Mouse (Mus musculus) CH12.LX (cell line): ENCODE measurements at regions not wholly inside any gene's neighbourhood (a gene's known extent, or its start where the extent isn't known, plus 50 kb on each side); places are given as distances from the start of the nearest gene placed in this dataset.

Source experiments
- DNase-seq: peaks from one replicate; pipeline ENCODE4 v3.0.0-alpha.2; 2013; ENCODE audit errors: extremely low read depth
- H3K27ac ChIP-seq: 2 replicates; pipeline ENCODE4 v1.5.1; 2012; ENCODE audit warnings: low read depth, mild to moderate bottlenecking, control low read depth, moderate library complexity; ENCODE audit not compliant: insufficient read depth
- H3K27me3 ChIP-seq: replicated peaks from 2 replicates; pipeline ENCODE3; 2012; ENCODE audit warnings: inconsistent platforms
- H3K36me3 ChIP-seq, 2 experiments: replicated peaks in 1 of 2; 2 replicates each; pipeline versions ENCODE3 to v1.6.1; 2012; ENCODE audit warnings: inconsistent platforms in 1 of 2, low read length in 1 of 2, mild to moderate bottlenecking in 1 of 2, mixed read lengths in 1 of 2, moderate library complexity in 1 of 2; ENCODE audit not compliant: control insufficient read depth in 1 of 2, insufficient read depth in 1 of 2
- H3K4me1 ChIP-seq, 2 experiments: 2 replicates each; pipeline ENCODE4 v1.6.1; 2012; ENCODE audit warnings: inconsistent platforms in 1 of 2, moderate library complexity in 1 of 2; ENCODE audit not compliant: insufficient read depth in 2 of 2, control insufficient read depth in 1 of 2
- H3K4me2 ChIP-seq: 2 replicates; pipeline ENCODE4 v1.6.1; 2012; ENCODE audit warnings: low read depth, mild to moderate bottlenecking, control low read depth; ENCODE audit not compliant: poor library complexity, insufficient read depth, severe bottlenecking
- H3K4me3 ChIP-seq, 3 experiments: fragments of 150-350 bp in 1 of 3; sonication (generic) in 1 of 3; replicated peaks in 1 of 3; 2 replicates each; pipeline versions ENCODE3 to v1.5.1; 2011 to 2012; ENCODE audit warnings: low read depth in 2 of 3, low read length in 2 of 3, mild to moderate bottlenecking in 2 of 3, moderate library complexity in 2 of 3, control low read depth in 1 of 3, improper control_type of control experiment in 1 of 3, inconsistent platforms in 1 of 3, mixed read lengths in 1 of 3; ENCODE audit not compliant: poor library complexity in 1 of 3
- H3K79me2 ChIP-seq: replicated peaks from 2 replicates; pipeline ENCODE4 v1.6.1; 2012; ENCODE audit warnings: mild to moderate bottlenecking, moderate library complexity; ENCODE audit not compliant: control insufficient read depth, poor library complexity, insufficient read depth, severe bottlenecking; ENCODE audit errors: extremely low read depth
- H3K9ac ChIP-seq: 2 replicates; pipeline ENCODE4 v1.6.1; 2012; ENCODE audit warnings: low read depth, mild to moderate bottlenecking, control low read depth, moderate library complexity; ENCODE audit not compliant: insufficient read depth
- H3K9me3 ChIP-seq: replicated peaks from 2 replicates; pipeline ENCODE3; 2012; ENCODE audit warnings: low read length, inconsistent platforms, mixed read lengths
- BHLHE40 ChIP-seq: IDR thresholded peaks from 2 replicates; pipeline ENCODE4 v1.6.1; 2011; ENCODE audit warnings: mild to moderate bottlenecking, low read depth, low read length, improper control_type of control experiment
- CHD2 ChIP-seq: IDR thresholded peaks from 2 replicates; pipeline ENCODE4 v1.6.1; 2011; ENCODE audit warnings: low read length, improper control_type of control experiment
- E2F4 ChIP-seq: IDR thresholded peaks from 2 replicates; pipeline ENCODE4 v1.6.1; 2011; ENCODE audit warnings: low read depth, low read length, improper control_type of control experiment; ENCODE audit not compliant: insufficient replicate concordance
- ELF1 ChIP-seq: IDR thresholded peaks from 2 replicates; pipeline ENCODE4 v1.6.1; 2014; ENCODE audit warnings: low read depth, mild to moderate bottlenecking, inconsistent platforms, low read length, improper control_type of control experiment
- EP300 ChIP-seq: IDR thresholded peaks from 2 replicates; pipeline ENCODE4 v1.6.1; 2011; ENCODE audit warnings: low read length, improper control_type of control experiment
- ETS1 ChIP-seq: conservative IDR thresholded peaks from 2 replicates; pipeline ENCODE4 v1.6.1; 2012; ENCODE audit warnings: low read depth, mild to moderate bottlenecking, inconsistent platforms, low read length, improper control_type of control experiment, moderate library complexity
- HCFC1 ChIP-seq: IDR thresholded peaks from 2 replicates; pipeline ENCODE4 v1.6.1; 2012; ENCODE audit warnings: low read depth, mild to moderate bottlenecking, inconsistent platforms, low read length, improper control_type of control experiment
- IRF4 ChIP-seq: IDR thresholded peaks from 2 replicates; pipeline ENCODE4 v1.6.1; 2014; ENCODE audit warnings: low read depth, mild to moderate bottlenecking, inconsistent platforms, low read length, improper control_type of control experiment
- JUN ChIP-seq: IDR thresholded peaks from 2 replicates; pipeline ENCODE4 v1.6.1; 2011; ENCODE audit warnings: low read depth, mild to moderate bottlenecking, low read length, improper control_type of control experiment, moderate library complexity; ENCODE audit not compliant: insufficient read depth
- JUND ChIP-seq: conservative IDR thresholded peaks from 2 replicates; pipeline ENCODE4 v1.6.1; 2011; ENCODE audit warnings: low read depth, low read length, improper control_type of control experiment
- MAZ ChIP-seq: IDR thresholded peaks from 2 replicates; pipeline ENCODE4 v1.6.1; 2012; ENCODE audit warnings: low read depth, mild to moderate bottlenecking, inconsistent platforms, low read length, improper control_type of control experiment, moderate library complexity
- MEF2A ChIP-seq: IDR thresholded peaks from 2 replicates; pipeline ENCODE4 v1.6.1; 2014; ENCODE audit warnings: low read depth, mild to moderate bottlenecking, inconsistent platforms, low read length, improper control_type of control experiment, borderline replicate concordance
- MYC ChIP-seq: IDR thresholded peaks from 2 replicates; pipeline ENCODE4 v1.6.1; 2011; ENCODE audit warnings: low read depth, mild to moderate bottlenecking, improper control_type of control experiment, low read length
- NELFE ChIP-seq: IDR thresholded peaks from 2 replicates; pipeline ENCODE4 v1.6.1; 2011; ENCODE audit warnings: low read depth, low read length, improper control_type of control experiment
- NRF1 ChIP-seq: IDR thresholded peaks from 2 replicates; pipeline ENCODE4 v1.6.1; 2014; ENCODE audit warnings: low read depth, mild to moderate bottlenecking, inconsistent platforms, low read length, improper control_type of control experiment, moderate library complexity
- PAX5 ChIP-seq: IDR thresholded peaks from 2 replicates; pipeline ENCODE4 v1.6.1; 2012; ENCODE audit warnings: low read length, inconsistent platforms, mixed read lengths
- POLR2A ChIP-seq: IDR thresholded peaks from 2 replicates; pipeline ENCODE4 v1.6.1; 2011; ENCODE audit warnings: low read depth, mild to moderate bottlenecking, improper control_type of control experiment, low read length
- RCOR1 ChIP-seq: conservative IDR thresholded peaks from 2 replicates; pipeline ENCODE4 v1.6.1; 2012; ENCODE audit warnings: low read depth, mild to moderate bottlenecking, inconsistent platforms, low read length, improper control_type of control experiment
- SIN3A ChIP-seq: IDR thresholded peaks from 2 replicates; pipeline ENCODE4 v1.6.1; 2012; ENCODE audit warnings: low read length, improper control_type of control experiment, inconsistent platforms
- SMC3 ChIP-seq: IDR thresholded peaks from 2 replicates; pipeline ENCODE4 v1.6.1; 2011; ENCODE audit warnings: low read depth, low read length, improper control_type of control experiment
- TBP ChIP-seq: conservative IDR thresholded peaks from 2 replicates; pipeline ENCODE4 v1.6.1; 2011; ENCODE audit warnings: low read depth, low read length, improper control_type of control experiment
- TCF12 ChIP-seq: IDR thresholded peaks from 2 replicates; pipeline ENCODE4 v1.6.1; 2014; ENCODE audit warnings: low read depth, mild to moderate bottlenecking, inconsistent platforms, low read length, improper control_type of control experiment
- USF1 ChIP-seq: IDR thresholded peaks from 2 replicates; pipeline ENCODE4 v1.6.1; 2014; ENCODE audit warnings: low read depth, mild to moderate bottlenecking, inconsistent platforms, low read length, improper control_type of control experiment
- USF2 ChIP-seq: conservative IDR thresholded peaks from 2 replicates; pipeline ENCODE4 v1.6.1; 2011; ENCODE audit warnings: low read depth, low read length, improper control_type of control experiment
- ZC3H11A ChIP-seq: IDR thresholded peaks from 2 replicates; pipeline ENCODE4 v1.6.1; 2012; ENCODE audit warnings: low read depth, mild to moderate bottlenecking, inconsistent platforms, low read length, improper control_type of control experiment
- ZKSCAN1 ChIP-seq: IDR thresholded peaks from 2 replicates; pipeline ENCODE4 v1.6.1; 2012; ENCODE audit warnings: low read depth, inconsistent platforms, low read length, improper control_type of control experiment, borderline replicate concordance
- ZMIZ1 ChIP-seq: IDR thresholded peaks from 2 replicates; pipeline ENCODE4 v1.6.1; 2012; ENCODE audit warnings: low read depth, mild to moderate bottlenecking, inconsistent platforms, low read length, improper control_type of control experiment
- dilution Hi-C: fragments of 300-500 bp; cut with MboI; formaldehyde crosslinking; loops from 2 replicates; pipeline ENCODE4 v1.14.3; 2020; ENCODE audit warnings: low sequenced_read_pairs; ENCODE audit not compliant: extremely low pct_unique_long_range_greater_than_20kb, extremely low pct_ligation_motif_present
- in situ Hi-C: fragments of 300-500 bp; cut with MboI; formaldehyde crosslinking; loops from 3 replicates; pipeline ENCODE4 v1.14.3; 2019; ENCODE audit warnings: low sequenced_read_pairs, low pct_ligation_motif_present, low pct_unique_long_range_greater_than_20kb, mixed read lengths

GRCm38 (mm10) chr6:6454396-6454795 is 124.1 kb downstream of the Sem1 start:
- Histone ChIP-seq H3K9ac (no peak overlapping the region), H3K4me1 (no peaks in the 10 kb centered on the region), H3K36me3 (no peaks in the 10 kb centered on the region), H3K4me3 (no peak overlapping the region), H3K4me2 (no peak overlapping the region), H3K27ac (no peak overlapping the region), H3K27me3 (no peaks in the 10 kb centered on the region), H3K9me3 (no peaks in the 10 kb centered on the region), H3K79me2 (no peaks in the 10 kb centered on the region)
- TF ChIP-seq PAX5 = no peak
- no peak for TF ChIP-seq NRF1
- TF ChIP-seq NELFE = no peak
- no peak for TF ChIP-seq USF1
- TF ChIP-seq BHLHE40 = no peak
- no peak for TF ChIP-seq MEF2A
- TF ChIP-seq MYC = no peak
- no peak for TF ChIP-seq TBP
- TF ChIP-seq RCOR1 = no peak
- no peak for TF ChIP-seq SIN3A
- no peak for TF ChIP-seq ELF1
- TF ChIP-seq ZKSCAN1 = no peak
- no peak for TF ChIP-seq IRF4
- TF ChIP-seq CHD2 = no peak
- TF ChIP-seq JUN = no peak
- no peak for TF ChIP-seq SMC3
- TF ChIP-seq MAZ = no peak
- no peak for TF ChIP-seq ZC3H11A
- no peak for DNase-seq
- in situ Hi-C loops (no loop called here), dilution Hi-C loops (no loop called here)

- dilution Hi-C loops = no loop called here
- TF ChIP-seq JUND (no peak), EP300 (no peak), PAX5 (no peak), SIN3A (no peak), ZKSCAN1 (no peak), POLR2A (no peak), NRF1 (no peak), SMC3 (no peak), HCFC1 (no peak), ETS1 (no peak), IRF4 (no peak), USF2 (no peak), ZMIZ1 (no peak), TCF12 (no peak), ZC3H11A (no peak), USF1 (no peak), E2F4 (no peak)
Observed at GRCm38 (mm10) chr6:6434855-6435254, 143.6 kb downstream of the Sem1 start.

More at GRCm38 (mm10) chr6:6434855-6435254, 143.6 kb downstream of the Sem1 start:
- Histone ChIP-seq H3K4me1 (no peaks in the 10 kb centered on the region), H3K9ac (no peak overlapping the region), H3K4me2 (no peak overlapping the region), H3K9me3 (no peaks in the 10 kb centered on the region), H3K79me2 (no peaks in the 10 kb centered on the region), H3K36me3 (no peaks in the 10 kb centered on the region), H3K4me3 (no peak overlapping the region), H3K27ac (no peak overlapping the region), H3K27me3 (no peaks in the 10 kb centered on the region)
- DNase-seq = no peak
- in situ Hi-C loops = no loop called here
